Mouse (Mus musculus): ENCODE results near the gene Stoml1.

GRCm38 (mm10) chr9:58274101-58274604 is 21.2 kb downstream of the Stoml1 start:
- TF ChIP-seq CTCF (IDR thresholded peaks at IDR 0.05; ENCODE audit: insufficient read depth, low read length) (no peak), POLR2A (IDR thresholded peaks at IDR 0.05; ENCODE audit: borderline replicate concordance, extremely low read depth, low read depth, low read length) (no peak)

All from lung, adult 2 months (tissue).